Mouse (Mus musculus): ENCODE results near the gene Tnip2. TPM values are rescaled to one million over a fixed set of nuclear protein-coding genes. Genes with fewer than 3 reads are reported as not detected.
A peak's percentile ranks its signal among the peaks of the same experiment; 100 is the strongest.

Gene Tnip2
- polyA plus RNA-seq, 1 experiment from 2014 or later: 23.3 TPM

DNA sequence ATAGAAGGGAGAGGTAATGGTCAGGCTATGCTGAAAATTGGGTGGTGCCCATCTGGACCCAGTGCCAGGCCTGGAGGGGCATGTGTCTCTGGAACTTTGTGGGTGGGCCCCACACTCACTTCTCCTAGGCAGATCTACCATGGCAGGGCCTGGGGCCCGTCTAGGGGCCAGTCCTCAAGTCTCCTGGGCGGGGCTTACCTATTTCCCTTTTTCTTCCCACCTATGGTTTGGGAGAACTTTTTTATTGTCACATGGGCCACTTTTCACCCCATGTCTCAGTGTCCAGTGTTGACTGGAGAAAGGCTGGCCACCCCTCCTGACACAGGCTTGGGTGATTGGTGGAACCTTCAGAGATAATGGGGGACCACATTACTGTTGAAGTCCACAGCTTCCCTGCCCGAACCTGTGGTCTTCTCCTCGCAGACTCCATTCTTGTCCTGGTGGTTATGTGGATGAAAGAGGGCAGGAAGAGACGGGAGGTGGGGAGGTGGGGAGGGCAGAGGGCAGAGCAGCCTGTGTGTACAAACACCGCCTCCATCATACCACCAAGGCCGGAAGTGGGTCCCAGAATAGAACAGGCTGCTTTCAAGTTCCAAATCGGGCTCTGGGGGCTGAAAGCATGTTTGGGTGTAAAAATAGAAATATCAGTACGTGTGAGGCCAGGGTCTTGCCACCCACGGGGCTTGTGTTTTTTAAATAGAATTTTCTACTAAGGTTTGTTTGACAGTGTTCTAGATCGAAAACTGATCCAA lies 6.8 kb upstream of the Tnip2 start:
- Histone ChIP-seq H3K4me3 (ENCODE audit: low read depth, low read length) (no peak overlapping the region), H3K9me3 (ENCODE audit: low read length) (no peaks in the 10 kb centered on the region), H3K27me3 (replicated peaks; ENCODE audit: insufficient read depth, low read length) (no peaks in the 10 kb centered on the region), H3K4me1 (ENCODE audit: insufficient read depth, low read depth, low read length) (no peaks in the 10 kb centered on the region), H3K4me2 (replicated peaks; ENCODE audit: low read depth, low read length) (no peak overlapping the region), H3K36me3 (ENCODE audit: insufficient read depth, low read length) (no peaks in the 10 kb centered on the region), H3K9ac (replicated peaks; ENCODE audit: low read depth) (no peak overlapping the region), H3K27ac (ENCODE audit: low read length) (no peak overlapping the region)
- TF ChIP-seq CTCF (IDR thresholded peaks at IDR 0.05) (no peak), EP300 (IDR thresholded peaks at IDR 0.05) (no peak)
- ATAC-seq: no peak
- WGBS: 41% methylated on average over 11 of the region's 11 CpGs
- DNase-seq (ENCODE audit: low spot score): no peak

GRCm38 (mm10) chr5:34519389-34519910 lies 5.7 kb upstream of the Tnip2 start:
- Histone ChIP-seq H3K9ac (replicated peaks; ENCODE audit: low read depth) (no peak overlapping the region), H3K36me3 (ENCODE audit: insufficient read depth, low read length) (no peaks in the 10 kb centered on the region), H3K9me3 (ENCODE audit: low read length) (no peaks in the 10 kb centered on the region), H3K4me3 (ENCODE audit: low read depth, low read length) (no peak overlapping the region), H3K27me3 (replicated peaks; ENCODE audit: insufficient read depth, low read length) (no peaks in the 10 kb centered on the region), H3K4me1 (ENCODE audit: insufficient read depth, low read depth, low read length) (no peaks in the 10 kb centered on the region), H3K27ac (ENCODE audit: low read length) (no peak overlapping the region), H3K4me2 (replicated peaks; ENCODE audit: low read depth, low read length) (no peak overlapping the region)
- TF ChIP-seq CTCF (IDR thresholded peaks at IDR 0.05) (no peak), EP300 (IDR thresholded peaks at IDR 0.05) (no peak)
- DNase-seq (ENCODE audit: low spot score) (no peak), ATAC-seq (no peak)
- WGBS: 64% methylated on average over 9 of the region's 9 CpGs

DNA sequence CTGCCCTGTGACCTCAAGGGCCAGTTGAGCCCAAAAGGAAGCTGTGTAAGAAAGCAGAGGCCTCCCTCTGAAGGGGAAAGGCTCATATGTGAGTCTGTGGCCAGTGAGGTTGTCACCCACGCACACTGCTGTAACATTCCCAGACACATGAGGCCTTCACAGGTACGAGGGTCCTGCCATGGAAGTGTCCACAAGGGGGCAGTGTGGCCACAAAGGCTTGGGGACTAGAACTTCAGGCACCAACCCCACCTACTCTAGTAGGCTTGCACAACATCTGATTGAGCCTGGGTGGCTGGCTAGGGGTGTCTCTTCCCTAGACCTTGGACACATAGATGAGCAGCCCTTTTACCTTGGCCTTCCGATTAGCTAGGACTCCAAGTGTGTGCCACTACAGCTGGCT lies 4.1 kb upstream of the Tnip2 start:
- Histone ChIP-seq H3K9me3 (ENCODE audit: low read length) (no peaks in the 10 kb centered on the region), H3K4me1 (ENCODE audit: insufficient read depth, low read depth, low read length) (no peaks in the 10 kb centered on the region; the same call in 1 of the 2 replicates), H3K9ac (replicated peaks; ENCODE audit: low read depth) (no peak overlapping the region), H3K36me3 (ENCODE audit: insufficient read depth, low read length) (no peaks in the 10 kb centered on the region), H3K4me3 (ENCODE audit: low read depth, low read length) (no peak overlapping the region), H3K27ac (ENCODE audit: low read length) (no peak overlapping the region), H3K27me3 (replicated peaks; ENCODE audit: insufficient read depth, low read length) (no peaks in the 10 kb centered on the region), H3K4me2 (replicated peaks; ENCODE audit: low read depth, low read length) (no peak overlapping the region)
- peak; percentile 80 for DNase-seq (ENCODE audit: low spot score)
- TF ChIP-seq EP300 (IDR thresholded peaks at IDR 0.05) (no peak), CTCF (IDR thresholded peaks at IDR 0.05) (peak; percentile 95)
- ATAC-seq: no peak
- 27% methylated on average over 3 of the region's 3 CpGs for WGBS

DNA sequence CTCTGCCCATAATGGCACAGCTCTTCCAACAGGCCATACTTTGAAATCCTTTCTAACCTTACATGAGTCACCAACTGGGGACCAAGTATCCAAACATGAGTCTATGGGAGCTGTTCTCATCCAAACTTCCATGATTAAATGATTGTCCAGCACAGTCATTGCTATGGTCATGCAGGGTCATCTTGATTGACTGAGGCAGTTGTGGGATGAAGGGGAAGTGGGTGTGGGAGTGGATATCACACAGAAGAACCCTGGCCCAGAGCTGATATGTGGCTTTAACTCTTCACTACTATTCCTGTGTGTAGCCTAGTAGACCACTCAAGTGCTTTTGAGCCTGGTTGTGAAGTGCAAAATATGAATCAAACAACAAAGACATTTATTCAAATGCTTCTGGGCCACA lies 1.3 kb upstream of the Tnip2 start:
- TF ChIP-seq CTCF (IDR thresholded peaks at IDR 0.05) (no peak), EP300 (IDR thresholded peaks at IDR 0.05) (no peak)
- no peak overlapping the region for H3K4me3 ChIP-seq (ENCODE audit: low read depth, low read length)
- H3K27ac ChIP-seq (ENCODE audit: low read length): no peak overlapping the region
- no peak for ATAC-seq
- no peaks in the 10 kb centered on the region; the same call in 1 of the 2 replicates for H3K4me1 ChIP-seq (ENCODE audit: insufficient read depth, low read depth, low read length)
- no peaks in the 10 kb centered on the region for H3K27me3 ChIP-seq (replicated peaks; ENCODE audit: insufficient read depth, low read length)
- H3K36me3 ChIP-seq (ENCODE audit: insufficient read depth, low read length): no peaks in the 10 kb centered on the region
- no peaks in the 10 kb centered on the region for H3K9me3 ChIP-seq (ENCODE audit: low read length)
- DNase-seq (ENCODE audit: low spot score): no peak
- H3K9ac ChIP-seq (replicated peaks; ENCODE audit: low read depth): no peak overlapping the region
- no peak overlapping the region for H3K4me2 ChIP-seq (replicated peaks; ENCODE audit: low read depth, low read length)

GRCm38 (mm10) chr5:34514218-34514566 lies 401 bp upstream of the Tnip2 start:
- no peaks in the 10 kb centered on the region for H3K27me3 ChIP-seq (replicated peaks; ENCODE audit: insufficient read depth, low read length)
- peak overlapping the region; percentile 29; the same call in 1 of the 2 replicates for H3K9ac ChIP-seq (replicated peaks; ENCODE audit: low read depth)
- DNase-seq (ENCODE audit: low spot score) (no peak), ATAC-seq (peak; percentile 45)
- H3K9me3 ChIP-seq (ENCODE audit: low read length): no peaks in the 10 kb centered on the region
- no peak for TF ChIP-seq CTCF (IDR thresholded peaks at IDR 0.05)
- TF ChIP-seq EP300 (IDR thresholded peaks at IDR 0.05): no peak
- peak overlapping the region; percentile 76 for H3K4me3 ChIP-seq (ENCODE audit: low read depth, low read length)
- no peaks in the 10 kb centered on the region; the same call in 1 of the 2 replicates for H3K4me1 ChIP-seq (ENCODE audit: insufficient read depth, low read depth, low read length)
- H3K27ac ChIP-seq (ENCODE audit: low read length): no peak overlapping the region
- H3K4me2 ChIP-seq (replicated peaks; ENCODE audit: low read depth, low read length): peak overlapping the region; percentile 95
- no peaks in the 10 kb centered on the region for H3K36me3 ChIP-seq (ENCODE audit: insufficient read depth, low read length)
- whole genome bisulfite sequencing: 8% methylated on average over 7 of the region's 7 CpGs

- H3K4me2 ChIP-seq (replicated peaks; ENCODE audit: low read depth, low read length): peak overlapping the region; percentile 95
- H3K4me1 ChIP-seq (ENCODE audit: insufficient read depth, low read depth, low read length): no peaks in the 10 kb centered on the region; the same call in 1 of the 2 replicates
- no peak overlapping the region for H3K9ac ChIP-seq (replicated peaks; ENCODE audit: low read depth)
- no peak for ATAC-seq
- H3K9me3 ChIP-seq (ENCODE audit: low read length): no peaks in the 10 kb centered on the region
- 83% methylated on average over 3 of the region's 3 CpGs for WGBS
- H3K4me3 ChIP-seq (ENCODE audit: low read depth, low read length): no peak overlapping the region
- no peaks in the 10 kb centered on the region for H3K36me3 ChIP-seq (ENCODE audit: insufficient read depth, low read length)
- TF ChIP-seq CTCF (IDR thresholded peaks at IDR 0.05): no peak
- TF ChIP-seq EP300 (IDR thresholded peaks at IDR 0.05): no peak
- no peaks in the 10 kb centered on the region for H3K27me3 ChIP-seq (replicated peaks; ENCODE audit: insufficient read depth, low read length)
- no peak overlapping the region for H3K27ac ChIP-seq (ENCODE audit: low read length)
- DNase-seq (ENCODE audit: low spot score): no peak
Observed at GRCm38 (mm10) chr5:34512486-34512885, 1.3 kb downstream of the Tnip2 start.
